Mouse (Mus musculus): ENCODE measurements around the gene Kdm2b.

DNA sequence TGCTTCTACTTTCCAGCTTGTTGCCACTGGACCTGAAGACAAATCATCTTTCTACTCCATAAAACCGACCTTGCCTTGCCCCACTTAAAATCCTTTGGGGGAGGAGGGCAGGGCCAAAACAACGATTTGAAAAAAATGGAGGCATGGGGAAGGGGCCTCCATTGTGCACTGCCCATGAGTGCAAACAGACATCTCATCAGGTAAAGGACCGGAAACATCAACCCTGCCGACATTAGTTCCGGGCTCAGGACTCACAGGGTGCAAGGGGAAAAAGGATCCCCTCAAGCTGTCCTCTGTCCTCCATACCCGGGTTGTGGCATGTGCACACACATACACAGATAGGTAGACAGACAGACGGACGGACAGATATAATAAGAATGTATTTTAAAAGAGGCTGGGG lies 164.5 kb downstream of the Kdm2b start:
- TF ChIP-seq CTCF (IDR thresholded peaks at IDR 0.05; ENCODE audit: control insufficient read depth, insufficient read depth, low read length), result no peak
- TF ChIP-seq POLR2A (IDR thresholded peaks at IDR 0.05; ENCODE audit: borderline replicate concordance, control insufficient read depth, low read depth, low read length), result no peak
